Mouse (Mus musculus) spleen, adult 2 months (tissue): ENCODE results near the gene Btbd35f5. TPM values are rescaled to one million over a fixed set of nuclear protein-coding genes. Genes with fewer than 3 reads are reported as not detected.
"Not testable (repeated sequence)": the region's sequence is repeated elsewhere in the genome, so short reads cannot be mapped to it uniquely, and the experiment has no call there.

Source experiments
- DNase-seq, 2 experiments: peaks; one replicate each; pipeline versions ENCODE4 v3.0.0 to v3.0.0-alpha.2; 2012 to 2021; ENCODE audit warnings: low spot score in 2 of 2, low read depth in 1 of 2
- H3K27ac ChIP-seq: fragments of 200-500 bp; 2 replicates; pipeline ENCODE4 v1.5.1; 2012; ENCODE audit warnings: low read length, inconsistent platforms; ENCODE audit not compliant: insufficient read depth
- H3K27me3 ChIP-seq: fragments of 200-500 bp; 2 replicates; pipeline ENCODE4 v1.6.1; 2012; ENCODE audit warnings: mild to moderate bottlenecking, moderate library complexity, low read length, inconsistent platforms; ENCODE audit not compliant: control insufficient read depth, insufficient read depth
- H3K36me3 ChIP-seq: fragments of 200-500 bp; 2 replicates; pipeline ENCODE4 v1.6.1; 2012; ENCODE audit warnings: mild to moderate bottlenecking, low read length, inconsistent platforms; ENCODE audit not compliant: control insufficient read depth, insufficient read depth
- H3K4me1 ChIP-seq: fragments of 200-500 bp; 2 replicates; pipeline ENCODE4 v1.6.1; 2011; ENCODE audit warnings: inconsistent platforms; ENCODE audit not compliant: control insufficient read depth, insufficient read depth, insufficient read length
- H3K4me3 ChIP-seq: fragments of 200-500 bp; 2 replicates; pipeline ENCODE4 v1.5.1; 2011; ENCODE audit warnings: mild to moderate bottlenecking, inconsistent platforms; ENCODE audit not compliant: insufficient read depth, insufficient read length; ENCODE audit errors: extremely low read depth
- WGBS: fragments of 180-500 bp; shearing (Covaris S2); methylation state at CpG from one replicate; pipeline ENCODE4 v1.1.7; 2018; 5-methylcytosine and 5-hydroxymethylcytosine counted together
- polyA plus RNA-seq: library from polyadenylated mRNA; depleted of rRNA; stranded (reverse); fragments of >200 nt; gene quantifications from 2 replicates; pipeline ENCODE4 v1.2.3, GENCODE M21; 2012; rRNA removed

Gene Btbd35f5
- not detected in 2 replicates for polyA plus RNA-seq

- H3K4me3 ChIP-seq, H3K27ac ChIP-seq, DNase-seq, H3K4me1 ChIP-seq, H3K27me3 ChIP-seq, H3K36me3 ChIP-seq: not testable (repeated sequence)
- WGBS = no CpG with 5 or more reads among the region's 3 CpGs
These were observed at the start of gene Btbd35f5 for GRCm38 (mm10) chrX:32973597-32973996. TSS of gene Btbd35f5 (plus strand) at chrX:32973897.

- H3K27ac ChIP-seq, H3K4me3 ChIP-seq, H3K4me1 ChIP-seq, H3K36me3 ChIP-seq, H3K27me3 ChIP-seq, DNase-seq: not testable (repeated sequence)
- no CpG with 5 or more reads among the region's 1 CpGs for WGBS
These were observed 32.2 kb upstream of the Btbd35f5 start, which contains the start of gene Gm21789 for GRCm38 (mm10) chrX:32941468-32941867. TSS of gene Gm21789 (plus strand) at chrX:32941768.

Other genes with a start within 250 kb of the Btbd35f5 start
- not detected in 2 replicates for gene Btbd35f21, start 247.8 kb upstream of the Btbd35f5 start, polyA plus RNA-seq
- not detected in 2 replicates for gene Btbd35f30, start 79.3 kb upstream of the Btbd35f5 start, polyA plus RNA-seq
- gene Gm21789, start 32.1 kb upstream of the Btbd35f5 start, polyA plus RNA-seq = not detected in 2 replicates